Mouse (Mus musculus) embryonic facial prominence, embryonic 15.5 days (tissue): ENCODE data around the gene Gm45753. TPM values are rescaled to one million over a fixed set of nuclear protein-coding genes. Genes with fewer than 3 reads are reported as not detected.
"Not testable (repeated sequence)": the region's sequence is repeated elsewhere in the genome, so short reads cannot be mapped to it uniquely, and the experiment has no call there.

Experiments
- ATAC-seq: fragments of 200-750 bp; cut with Nextera tagmentation; 2 replicates; pipeline ENCODE4 v1.8.0; 2017; ENCODE audit warnings: low read depth, moderate TSS enrichment; ENCODE audit not compliant: insufficient number of reproducible peaks, low FRiP score, low TSS enrichment
- H3K27ac ChIP-seq: fragments of 300-500 bp; sonication (generic); replicated peaks from 2 replicates; pipeline ENCODE4 v1.5.1; 2015; ENCODE audit warnings: mild to moderate bottlenecking, inconsistent platforms
- H3K27me3 ChIP-seq: fragments of 300-500 bp; sonication (generic); 2 replicates; pipeline ENCODE4 v1.6.1; 2015; ENCODE audit warnings: inconsistent platforms
- H3K36me3 ChIP-seq: fragments of 300-500 bp; sonication (generic); 2 replicates; pipeline ENCODE4 v1.6.1; 2015; ENCODE audit warnings: mild to moderate bottlenecking, inconsistent platforms
- H3K4me1 ChIP-seq: fragments of 300-500 bp; sonication (generic); 2 replicates; pipeline ENCODE4 v1.6.1; 2015; ENCODE audit warnings: inconsistent platforms
- H3K4me2 ChIP-seq: fragments of 300-500 bp; sonication (generic); replicated peaks from 2 replicates; pipeline ENCODE4 v1.6.1; 2015; ENCODE audit warnings: mild to moderate bottlenecking, inconsistent platforms
- H3K4me3 ChIP-seq: fragments of 300-500 bp; sonication (generic); replicated peaks from 2 replicates; pipeline ENCODE4 v1.5.1; 2015; ENCODE audit warnings: mild to moderate bottlenecking, inconsistent platforms
- H3K9ac ChIP-seq: fragments of 300-500 bp; sonication (generic); 2 replicates; pipeline ENCODE4 v1.6.1; 2015; ENCODE audit warnings: inconsistent platforms
- H3K9me3 ChIP-seq: fragments of 300-500 bp; sonication (generic); replicated peaks from 2 replicates; pipeline ENCODE4 v1.6.1; 2016; ENCODE audit warnings: inconsistent platforms
- WGBS: fragments of 180-500 bp; shearing (Covaris S2); methylation state at CpG from one replicate; pipeline ENCODE4 v1.1.7; 2015; 5-methylcytosine and 5-hydroxymethylcytosine counted together
- polyA plus RNA-seq: library from polyadenylated mRNA; unstranded; fragments of >200 nt; fragmentation: Nextera tagmentation; extraction: Ambion mirVana; gene quantifications from 2 replicates; pipeline ENCODE4 v1.2.1, GENCODE M21; 2015

Gene Gm45753
- polyA plus RNA-seq: 0.13 TPM in 1 of 2 replicates, not detected in the other

DNA sequence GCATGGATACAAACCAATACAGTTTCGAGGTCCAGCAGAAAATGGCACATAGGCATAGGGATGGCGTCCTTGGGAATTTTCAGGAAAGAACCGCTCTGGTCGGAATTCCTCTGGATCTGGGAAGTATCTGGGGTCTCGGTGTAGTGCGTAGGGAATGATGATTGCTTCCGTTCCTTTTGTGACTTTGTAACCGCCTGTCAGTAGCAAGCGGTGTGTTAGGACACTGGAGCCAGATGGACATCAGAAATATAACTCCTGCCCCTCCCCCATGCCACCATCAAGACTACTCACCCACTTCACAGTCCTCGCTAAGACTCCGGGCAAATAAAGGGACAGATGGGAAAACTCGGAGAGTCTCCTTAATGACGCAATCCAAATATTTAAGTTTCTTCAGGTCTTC lies at the start of gene Gm45753:
Gene Gm45753, minus strand, starts transcription at position 101 of the 400 bp plus-strand sequence.
- Histone ChIP-seq H3K4me1 (no peaks in the 10 kb centered on the region), H3K9ac (no peak within 1 kb of the TSS), H3K27ac (no peak within 1 kb of the TSS), H3K27me3 (no peaks in the 10 kb centered on the region), H3K4me3 (no peak within 1 kb of the TSS), H3K36me3 (no peaks in the 10 kb centered on the region), H3K4me2 (no peak within 1 kb of the TSS), H3K9me3 (no peaks in the 10 kb centered on the region)
- 91% methylated on average over 13 of the region's 13 CpGs for WGBS
- no peak for ATAC-seq

GRCm38 (mm10) chr8:45355809-45356208 lies 47.5 kb upstream of the Gm45753 start:
- Histone ChIP-seq H3K4me3 (no peak overlapping the region), H3K36me3 (0 out of 2 replicates have a peak, but pooled peaks cover 8% of the 10 kb centered on the region), H3K27ac (no peak overlapping the region), H3K4me1 (no peaks in the 10 kb centered on the region), H3K27me3 (no peaks in the 10 kb centered on the region), H3K9me3 (no peaks in the 10 kb centered on the region), H3K9ac (no peak overlapping the region), H3K4me2 (no peak overlapping the region)
- 84% methylated on average over 6 of the region's 6 CpGs for WGBS
- ATAC-seq: no peak

DNA sequence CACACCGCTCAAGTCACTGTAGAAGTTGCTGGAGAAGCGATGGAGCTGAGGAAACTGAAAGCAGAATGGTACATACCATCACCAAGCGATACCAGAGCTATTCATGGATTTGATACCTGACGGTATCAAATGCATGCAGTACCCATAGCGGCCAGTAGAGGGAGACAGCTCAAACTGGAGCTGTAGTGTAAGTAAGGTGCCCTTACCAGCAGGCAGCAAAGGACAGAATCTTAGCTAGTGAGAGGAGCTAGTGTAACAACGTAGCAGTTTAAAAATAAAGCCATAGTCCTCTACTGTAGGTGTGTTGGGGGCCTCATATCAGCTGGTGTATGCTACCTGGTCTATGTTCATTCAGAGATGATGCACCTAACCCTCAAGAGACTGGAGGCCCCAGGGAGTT lies 36.8 kb upstream of the Gm45753 start:
- H3K4me2 ChIP-seq: no peak overlapping the region
- no peak overlapping the region for H3K9ac ChIP-seq
- no peak overlapping the region for H3K4me3 ChIP-seq
- H3K4me1 ChIP-seq: no peaks in the 10 kb centered on the region
- no peaks in the 10 kb centered on the region; the same call in 1 of the 2 replicates for H3K36me3 ChIP-seq
- 13% methylated on average over 6 of the region's 6 CpGs for WGBS
- ATAC-seq: no peak
- H3K9me3 ChIP-seq: no peaks in the 10 kb centered on the region
- H3K27ac ChIP-seq: no peak overlapping the region
- no peaks in the 10 kb centered on the region for H3K27me3 ChIP-seq

- H3K9ac ChIP-seq: no peak overlapping the region
- ATAC-seq: no peak
- no peak overlapping the region for H3K27ac ChIP-seq
- 86% methylated on average over 8 of the region's 8 CpGs for WGBS
- H3K9me3 ChIP-seq: no peaks in the 10 kb centered on the region
- no peaks in the 10 kb centered on the region for H3K4me1 ChIP-seq
- H3K4me3 ChIP-seq: no peak overlapping the region
- H3K36me3 ChIP-seq: no peaks in the 10 kb centered on the region; the same call in 1 of the 2 replicates
- no peak overlapping the region for H3K4me2 ChIP-seq
- H3K27me3 ChIP-seq: no peaks in the 10 kb centered on the region
These were observed 36.0 kb upstream of the Gm45753 start for GRCm38 (mm10) chr8:45344298-45344697.

GRCm38 (mm10) chr8:45341630-45342628 lies 33.7 kb upstream of the Gm45753 start:
- no peaks in the 10 kb centered on the region for H3K4me1 ChIP-seq
- WGBS: 82% methylated on average over 12 of the region's 12 CpGs
- no peaks in the 10 kb centered on the region for H3K36me3 ChIP-seq
- H3K27me3 ChIP-seq: no peaks in the 10 kb centered on the region
- H3K27ac ChIP-seq: no peak overlapping the region
- H3K9ac ChIP-seq: no peak overlapping the region
- no peak overlapping the region for H3K4me2 ChIP-seq
- no peak overlapping the region for H3K4me3 ChIP-seq
- no peak for ATAC-seq
- H3K9me3 ChIP-seq: no peaks in the 10 kb centered on the region

GRCm38 (mm10) chr8:45333493-45333892 lies 25.2 kb upstream of the Gm45753 start:
- peak overlapping the region; percentile 53 for H3K4me3 ChIP-seq
- 0 out of 2 replicates have a peak overlapping the region, but pooled peaks have one; percentile 18 for H3K27ac ChIP-seq
- H3K9me3 ChIP-seq: no peaks in the 10 kb centered on the region
- H3K4me1 ChIP-seq: peaks cover 6% of the 10 kb centered on the region
- H3K9ac ChIP-seq: peak overlapping the region; percentile 35; the same call in 1 of the 2 replicates
- no peaks in the 10 kb centered on the region for H3K27me3 ChIP-seq
- H3K36me3 ChIP-seq: no peaks in the 10 kb centered on the region
- 2% methylated on average over 8 of the region's 8 CpGs for WGBS
- peak overlapping the region; percentile 86 for H3K4me2 ChIP-seq
- ATAC-seq: 0 out of 2 replicates have a peak, but pooled peaks have one; percentile 2

DNA sequence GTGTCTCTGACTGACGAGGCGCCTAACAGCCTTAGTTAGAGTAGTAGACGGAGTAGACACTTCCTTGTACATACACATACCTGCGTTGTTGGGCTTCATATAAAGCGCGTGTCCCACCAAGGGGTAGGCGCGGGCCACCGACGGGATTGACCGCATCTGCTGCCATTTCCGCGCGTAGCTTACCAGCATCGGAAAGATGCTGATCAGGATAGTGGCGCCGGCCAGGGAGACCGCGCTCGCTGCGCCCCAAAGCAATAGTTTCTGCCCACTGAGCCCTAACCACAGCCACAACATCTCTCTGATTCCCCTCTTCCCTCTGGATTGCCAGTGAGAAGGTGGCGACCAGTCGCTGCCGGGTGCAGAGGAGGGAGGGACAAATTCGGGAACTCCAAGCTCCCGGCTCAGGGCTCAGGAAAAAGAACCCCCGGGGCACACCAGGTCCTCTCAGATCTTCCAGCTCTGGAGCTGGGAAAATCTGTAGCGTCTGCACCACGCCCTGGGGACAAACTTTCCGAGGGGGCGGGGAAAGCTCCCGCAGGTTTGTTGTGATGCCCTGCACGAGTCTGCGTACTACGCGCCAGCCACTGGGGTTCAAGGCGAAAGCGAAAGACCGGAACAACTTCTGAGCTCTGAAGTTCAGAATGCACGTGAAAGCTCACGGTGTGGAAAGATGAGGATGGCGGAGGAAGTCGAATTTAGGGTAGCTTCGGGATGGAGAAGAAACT lies 24.6 kb upstream of the Gm45753 start, which contains the start of gene Cyp4v3:
Gene Cyp4v3, minus strand, starts transcription at position 532 of the 725 bp plus-strand sequence.
- H3K4me3 ChIP-seq: peak within 1 kb of the TSS; percentile 53
- 0 out of 2 replicates have a peak within 1 kb of the TSS, but pooled peaks have one; percentile 18 for H3K27ac ChIP-seq
- H3K9me3 ChIP-seq: no peaks in the 10 kb centered on the region
- H3K4me1 ChIP-seq: peaks cover 6% of the 10 kb centered on the region
- peak; percentile 81 for ATAC-seq
- H3K36me3 ChIP-seq: no peaks in the 10 kb centered on the region
- no peaks in the 10 kb centered on the region for H3K27me3 ChIP-seq
- peak within 1 kb of the TSS; percentile 86 for H3K4me2 ChIP-seq
- H3K9ac ChIP-seq: peak within 1 kb of the TSS; percentile 35
- under 1% methylated on average over 42 of the region's 44 CpGs for WGBS

- H3K9me3 ChIP-seq: no peaks in the 10 kb centered on the region
- H3K27ac ChIP-seq: no peak overlapping the region
- peaks cover 6% of the 10 kb centered on the region for H3K4me1 ChIP-seq
- no peaks in the 10 kb centered on the region for H3K27me3 ChIP-seq
- WGBS: 71% methylated on average over 3 of the region's 3 CpGs
- ATAC-seq: no peak
- H3K4me2 ChIP-seq: no peak overlapping the region
- H3K4me3 ChIP-seq: no peak overlapping the region
- H3K9ac ChIP-seq: no peak overlapping the region
- no peaks in the 10 kb centered on the region for H3K36me3 ChIP-seq
These were observed 22.6 kb upstream of the Gm45753 start for GRCm38 (mm10) chr8:45330856-45331255.

- no peak overlapping the region for H3K4me3 ChIP-seq
- no peaks in the 10 kb centered on the region for H3K36me3 ChIP-seq
- WGBS: 93% methylated on average over 6 of the region's 6 CpGs
- H3K27me3 ChIP-seq: no peaks in the 10 kb centered on the region
- H3K9me3 ChIP-seq: no peaks in the 10 kb centered on the region
- H3K27ac ChIP-seq: no peak overlapping the region
- no peak for ATAC-seq
- no peak overlapping the region for H3K4me2 ChIP-seq
- no peak overlapping the region for H3K9ac ChIP-seq
- peaks cover 6% of the 10 kb centered on the region for H3K4me1 ChIP-seq
These were observed 21.1 kb upstream of the Gm45753 start for GRCm38 (mm10) chr8:45329206-45329980.

- not testable (repeated sequence) for H3K4me3 ChIP-seq, H3K4me2 ChIP-seq, H3K27ac ChIP-seq, H3K4me1 ChIP-seq, H3K9ac ChIP-seq, H3K9me3 ChIP-seq, ATAC-seq, H3K27me3 ChIP-seq, H3K36me3 ChIP-seq
These were observed 18.8 kb upstream of the Gm45753 start for GRCm38 (mm10) chr8:45327076-45327475.
